Mouse (Mus musculus): Measurements from ENCODE around the gene Gm6465.
"Not testable (repeated sequence)": the region's sequence is repeated elsewhere in the genome, so short reads cannot be mapped to it uniquely, and the experiment has no call there.

GRCm38 (mm10) chr5:11845824-11846223, 485 bp downstream of the Gm6465 start:
- not testable (repeated sequence) for TF ChIP-seq TCF12 (IDR thresholded peaks at IDR 0.05; ENCODE audit: insufficient read depth, poor library complexity, severe bottlenecking); POLR2A (IDR thresholded peaks at IDR 0.05; ENCODE audit: insufficient read length, low read depth); CEBPB (IDR thresholded peaks at IDR 0.05; ENCODE audit: insufficient read depth, poor library complexity, severe bottlenecking); MYOD1 (IDR thresholded peaks at IDR 0.05; ENCODE audit: control insufficient read depth in 1 of 3, insufficient read length in 2 of 3, low read depth in 2 of 3); TCF3 (IDR thresholded peaks at IDR 0.05; ENCODE audit: insufficient read length, low read depth); SRF (IDR thresholded peaks at IDR 0.05; ENCODE audit: control insufficient read depth, insufficient read length, low read depth); POLR2AphosphoS2 (IDR thresholded peaks at IDR 0.05; ENCODE audit: insufficient read length, low read depth); USF1 (IDR thresholded peaks at IDR 0.05; ENCODE audit: low read depth); REST (IDR thresholded peaks at IDR 0.05; ENCODE audit: insufficient read depth, insufficient read length)
